Mouse (Mus musculus) kidney, adult 2 months (tissue): ENCODE data around the gene Foxi2.

Experiments
- CTCF ChIP-seq: fragments of 200-500 bp; conservative IDR thresholded peaks from 2 replicates; pipeline ENCODE4 v1.5.1; 2011; ENCODE audit warnings: low read depth, mild to moderate bottlenecking, control low read depth, low read length, moderate library complexity, mixed read lengths; ENCODE audit not compliant: insufficient read depth, insufficient read length
- POLR2A ChIP-seq: fragments of 200-500 bp; IDR thresholded peaks from one replicate; pipeline ENCODE4 v1.6.1; 2011; ENCODE audit warnings: low read depth, low read length, control low read depth

- TF ChIP-seq CTCF (no peak), POLR2A (no peak)
Observed at GRCm38 (mm10) chr7:135430903-135431302, 20.8 kb downstream of the Foxi2 start.
